Mouse (Mus musculus) thymus, postnatal 0 days (tissue): ENCODE measurements at regions not wholly inside any gene's neighbourhood (a gene's known extent, or its start where the extent isn't known, plus 50 kb on each side); places are given as distances from the start of the nearest gene placed in this dataset.

Source experiments
- DNase-seq: peaks from one replicate; pipeline ENCODE4 v3.0.0-alpha.2; 2015; ENCODE audit warnings: low spot score

GRCm38 (mm10) chr12:77663665-77664374 is 425.9 kb downstream of the Fut8 start:
- no peak for DNase-seq

- DNase-seq, result peak; percentile 32
Observed at GRCm38 (mm10) chr12:77666411-77666810, 428.5 kb downstream of the Fut8 start.

- no peak for DNase-seq
Observed at GRCm38 (mm10) chr12:77667151-77667874, 429.4 kb downstream of the Fut8 start.

- DNase-seq, result peak; percentile 84
Observed at GRCm38 (mm10) chr12:77667875-77668204, 429.9 kb downstream of the Fut8 start.

- no peak for DNase-seq
Observed at GRCm38 (mm10) chr12:77670531-77670930, 432.6 kb downstream of the Fut8 start.

GRCm38 (mm10) chr12:77674352-77674751 is 436.4 kb downstream of the Fut8 start:
- DNase-seq, result no peak

GRCm38 (mm10) chr12:77674755-77675154 is 436.8 kb downstream of the Fut8 start:
- DNase-seq, result peak; percentile 68

GRCm38 (mm10) chr12:77678040-77678439 is 440.1 kb downstream of the Fut8 start:
- no peak for DNase-seq

- no peak for DNase-seq
Observed at GRCm38 (mm10) chr12:77694101-77694500, 456.2 kb downstream of the Fut8 start.

GRCm38 (mm10) chr12:77696039-77696631 is 458.2 kb downstream of the Fut8 start:
- DNase-seq, result no peak

GRCm38 (mm10) chr12:77696662-77697061 is 458.7 kb downstream of the Fut8 start:
- DNase-seq, result no peak

GRCm38 (mm10) chr12:77698088-77698487 is 460.2 kb downstream of the Fut8 start:
- no peak for DNase-seq

- no peak for DNase-seq
Observed at GRCm38 (mm10) chr12:77699896-77700605, 462.1 kb downstream of the Fut8 start.

GRCm38 (mm10) chr12:77715506-77715905 is 477.6 kb downstream of the Fut8 start:
- no peak for DNase-seq

GRCm38 (mm10) chr12:77715979-77716378 is 478.1 kb downstream of the Fut8 start:
- DNase-seq, result no peak

GRCm38 (mm10) chr12:77727766-77728165 is 466.3 kb upstream of the Gm6657 start:
- no peak for DNase-seq

- DNase-seq, result no peak
Observed at GRCm38 (mm10) chr12:77739047-77739760, 454.8 kb upstream of the Gm6657 start.

- DNase-seq, result no peak
Observed at GRCm38 (mm10) chr12:77742716-77743115, 451.3 kb upstream of the Gm6657 start.

GRCm38 (mm10) chr12:77749438-77750007 is 444.5 kb upstream of the Gm6657 start:
- DNase-seq, result no peak

GRCm38 (mm10) chr12:77752181-77752580 is 441.9 kb upstream of the Gm6657 start:
- DNase-seq, result no peak

- no peak for DNase-seq
Observed at GRCm38 (mm10) chr12:77756021-77756420, 438.0 kb upstream of the Gm6657 start.
